Mouse (Mus musculus) cerebellum, adult 9-11 months (tissue): ENCODE results near the gene Olfr190.
"Not testable (repeated sequence)": the region's sequence is repeated elsewhere in the genome, so short reads cannot be mapped to it uniquely, and the experiment has no call there.

Experiments used
- DNase-seq: peaks from one replicate; pipeline ENCODE4 v3.0.0; 2022

Gene Olfr190

GRCm38 (mm10) chr16:59077905-59078304, at the start of gene Olfr190:
TSS of gene Olfr190 (minus strand) at chr16:59078005.
- DNase-seq = no peak

- no peak for DNase-seq
Observed at GRCm38 (mm10) chr16:59120969-59121368, 43.2 kb upstream of the Olfr190 start, which contains the start of gene Olfr194. TSS of gene Olfr194 (minus strand) at chr16:59121069.

DNA sequence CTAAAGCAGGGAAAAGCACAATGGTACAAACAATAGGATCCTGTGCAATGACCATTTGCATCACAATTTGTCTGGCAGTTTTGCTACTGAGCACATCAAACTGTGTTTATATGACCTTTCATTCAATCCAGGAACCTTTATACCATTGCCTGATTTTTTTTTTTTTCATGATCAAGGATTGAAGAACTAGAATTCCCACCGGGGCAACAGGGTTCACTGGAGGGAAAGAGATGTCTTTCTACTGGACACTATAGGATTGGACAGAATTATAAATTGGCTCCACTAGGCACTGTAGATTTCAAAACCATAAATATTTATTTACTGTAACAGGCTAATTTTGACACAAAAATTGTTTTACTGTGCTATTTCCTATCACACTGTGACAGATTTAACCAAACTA, 34.0 kb upstream of the Olfr190 start, which contains the start of gene Olfr193:
Gene Olfr193, minus strand, starts transcription at position 101 of the 400 bp plus-strand sequence.
- no peak for DNase-seq

- not testable (repeated sequence) for DNase-seq
Observed at GRCm38 (mm10) chr16:59108522-59108921, 30.7 kb upstream of the Olfr190 start.

- no peak for DNase-seq
Observed at GRCm38 (mm10) chr16:59105312-59105711, 27.5 kb upstream of the Olfr190 start.

- not testable (repeated sequence) for DNase-seq
Observed at GRCm38 (mm10) chr16:59089722-59090121, 11.9 kb upstream of the Olfr190 start, which contains the start of gene Olfr191. TSS of gene Olfr191 (minus strand) at chr16:59089822.

- DNase-seq = not testable (repeated sequence)
Observed at GRCm38 (mm10) chr16:59081113-59081512, 3.3 kb upstream of the Olfr190 start.

- DNase-seq = no peak
Observed at GRCm38 (mm10) chr16:59073520-59073919, 4.3 kb downstream of the Olfr190 start.

GRCm38 (mm10) chr16:59071755-59072154, 6.0 kb downstream of the Olfr190 start:
- DNase-seq = no peak

DNA sequence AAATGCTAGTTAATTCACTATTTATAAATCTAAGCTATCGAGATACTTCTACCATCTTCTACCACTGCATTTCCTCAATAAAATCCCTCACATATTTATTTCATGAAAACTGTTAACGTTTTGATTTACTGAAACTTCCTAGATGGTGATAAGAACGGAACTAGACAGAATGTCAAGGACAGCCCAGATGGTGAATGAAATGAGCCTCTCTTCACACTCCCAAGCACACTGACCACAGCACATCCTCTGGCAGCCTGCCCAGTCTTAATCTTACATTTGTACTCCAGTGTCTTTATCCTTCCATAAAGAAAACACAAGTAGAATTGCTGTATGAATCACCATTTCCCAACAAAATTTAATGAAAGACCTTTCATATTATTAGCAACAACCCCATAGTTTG, 15.4 kb downstream of the Olfr190 start:
- DNase-seq = not testable (repeated sequence)

- DNase-seq = not testable (repeated sequence)
Observed at GRCm38 (mm10) chr16:59049286-59049685, 28.5 kb downstream of the Olfr190 start.

GRCm38 (mm10) chr16:59048860-59049259, 28.9 kb downstream of the Olfr190 start:
- DNase-seq = no peak

GRCm38 (mm10) chr16:59047579-59047978, 30.2 kb downstream of the Olfr190 start:
- DNase-seq = no peak

DNA sequence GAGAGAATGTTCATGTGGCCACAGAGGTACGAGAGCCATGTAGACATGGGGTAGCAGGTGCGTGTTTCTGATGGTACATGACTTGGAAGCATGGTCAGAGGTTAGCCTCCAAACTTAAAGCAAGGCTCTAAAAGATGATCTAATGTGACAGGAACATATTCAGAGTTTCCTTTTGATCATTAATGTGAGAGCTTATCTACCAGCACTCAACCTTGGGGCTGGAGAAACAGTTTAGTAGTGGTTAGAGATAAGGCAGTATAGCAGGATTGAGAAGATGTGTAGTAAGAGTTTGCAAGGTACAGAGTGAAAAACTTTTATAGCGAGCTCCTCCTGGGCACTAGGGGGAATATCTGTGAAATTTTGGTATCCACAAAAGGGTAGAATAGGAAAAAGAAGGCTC, 32.0 kb downstream of the Olfr190 start:
- DNase-seq = no peak

DNA sequence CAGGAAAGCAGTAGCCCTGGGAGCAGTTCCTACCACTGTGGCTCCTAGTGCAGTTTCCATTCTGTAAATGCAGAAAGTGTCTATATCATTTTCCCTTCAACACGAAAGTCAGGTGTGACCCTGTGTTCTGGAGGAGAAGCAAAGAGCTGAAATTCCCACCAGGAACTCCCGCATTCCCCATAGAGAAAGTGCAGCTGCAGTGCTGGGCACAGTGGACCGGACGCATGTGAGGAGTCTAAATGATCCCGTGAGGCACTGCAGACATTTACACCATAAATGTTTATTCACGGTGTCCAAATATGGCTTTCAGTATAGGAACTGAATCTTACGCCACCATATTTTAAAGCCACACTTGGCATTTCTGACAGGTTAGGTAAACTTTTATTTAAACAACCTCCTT, 38.1 kb downstream of the Olfr190 start, which contains the start of gene Olfr187:
Gene Olfr187, minus strand, starts transcription at position 58 of the 400 bp plus-strand sequence.
- no peak for DNase-seq

DNA sequence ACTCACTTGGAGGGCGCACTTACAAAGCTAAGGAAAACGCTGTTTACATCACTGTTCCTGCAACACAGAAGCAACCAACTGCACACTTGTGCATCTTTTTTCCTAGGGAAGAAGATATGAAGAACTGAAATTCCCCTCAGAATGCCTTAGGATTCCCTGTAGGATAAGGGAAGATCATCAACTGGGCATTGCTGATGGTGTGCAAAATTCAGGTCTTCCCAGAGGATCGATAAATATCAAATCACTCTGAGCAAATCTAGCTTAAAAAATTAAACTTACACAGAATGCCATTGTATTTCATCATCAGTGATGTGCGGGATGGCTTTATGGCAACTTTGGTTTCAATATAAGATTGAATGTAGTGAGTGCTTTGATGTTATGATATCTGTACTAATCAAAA, 47.6 kb downstream of the Olfr190 start, which contains the start of gene Olfr186:
Gene Olfr186, minus strand, starts transcription at position 101 of the 400 bp plus-strand sequence.
- DNase-seq = no peak
